Mouse (Mus musculus) heart, embryonic 12.5 days (tissue): ENCODE data around the gene Ctsa. TPM values are rescaled to one million over a fixed set of nuclear protein-coding genes. Genes with fewer than 3 reads are reported as not detected.

Experiments
- ATAC-seq: fragments of 200-750 bp; cut with Nextera tagmentation; 2 replicates; pipeline ENCODE4 v1.8.0; 2017; ENCODE audit warnings: moderate TSS enrichment, moderate library complexity; ENCODE audit not compliant: insufficient number of reproducible peaks, low FRiP score
- H3K27ac ChIP-seq: fragments of 300-500 bp; sonication (generic); 2 replicates; pipeline ENCODE4 v1.5.1; 2016; ENCODE audit warnings: mild to moderate bottlenecking, moderate library complexity; ENCODE audit not compliant: poor library complexity, severe bottlenecking
- H3K27me3 ChIP-seq: fragments of 300-500 bp; sonication (generic); replicated peaks from 2 replicates; pipeline ENCODE4 v1.6.1; 2016; ENCODE audit warnings: mild to moderate bottlenecking, moderate library complexity
- H3K36me3 ChIP-seq: fragments of 300-500 bp; sonication (generic); 2 replicates; pipeline ENCODE4 v1.6.1; 2016; ENCODE audit warnings: mild to moderate bottlenecking, moderate library complexity
- H3K4me1 ChIP-seq: fragments of 300-500 bp; sonication (generic); replicated peaks from 2 replicates; pipeline ENCODE4 v1.6.1; 2016; ENCODE audit warnings: mild to moderate bottlenecking
- H3K4me2 ChIP-seq: fragments of 300-500 bp; sonication (generic); 2 replicates; pipeline ENCODE4 v1.6.1; 2016; ENCODE audit warnings: mild to moderate bottlenecking, moderate library complexity
- H3K4me3 ChIP-seq: fragments of 300-500 bp; sonication (generic); 2 replicates; pipeline ENCODE4 v1.5.1; 2016; ENCODE audit warnings: mild to moderate bottlenecking
- H3K9ac ChIP-seq: fragments of 300-500 bp; sonication (generic); 2 replicates; pipeline ENCODE4 v1.6.1; 2016; ENCODE audit warnings: mild to moderate bottlenecking, moderate library complexity
- H3K9me3 ChIP-seq: fragments of 300-500 bp; sonication (generic); replicated peaks from 2 replicates; pipeline ENCODE4 v1.6.1; 2016; ENCODE audit warnings: mild to moderate bottlenecking, moderate library complexity
- WGBS: fragments of 180-500 bp; shearing (Covaris S2); methylation state at CpG from one replicate; pipeline ENCODE4 v1.1.7; 2016; 5-methylcytosine and 5-hydroxymethylcytosine counted together
- polyA plus RNA-seq: library from polyadenylated mRNA; unstranded; fragments of >200 nt; fragmentation: Nextera tagmentation; extraction: Ambion mirVana; gene quantifications from 2 replicates; pipeline ENCODE4 v1.2.1, GENCODE M21; 2016

The Ctsa gene
- polyA plus RNA-seq, 1 experiment from 2014 or later = 169 TPM

GRCm38 (mm10) chr2:164879568-164880277, 47.0 kb downstream of the Ctsa start:
- H3K9ac ChIP-seq = peak overlapping the region; percentile 99
- H3K4me2 ChIP-seq = peak overlapping the region; percentile 95
- no peaks in the 10 kb centered on the region for H3K27me3 ChIP-seq
- peaks cover 25% of the 10 kb centered on the region for H3K36me3 ChIP-seq
- under 1% methylated on average over 55 of the region's 72 CpGs for WGBS
- peak overlapping the region; percentile 88 for H3K4me3 ChIP-seq
- no peaks in the 10 kb centered on the region for H3K9me3 ChIP-seq
- peaks cover 25% of the 10 kb centered on the region for H3K4me1 ChIP-seq
- ATAC-seq = peak; percentile 92
- peak overlapping the region; percentile 100 for H3K27ac ChIP-seq

- Histone ChIP-seq H3K27me3 (no peaks in the 10 kb centered on the region), H3K4me3 (no peak overlapping the region), H3K36me3 (peaks cover 48% of the 10 kb centered on the region), H3K27ac (no peak overlapping the region), H3K9me3 (no peaks in the 10 kb centered on the region), H3K9ac (no peak overlapping the region), H3K4me1 (peaks cover 22% of the 10 kb centered on the region), H3K4me2 (no peak overlapping the region)
- WGBS = 88% methylated on average over 9 of the region's 9 CpGs
- no peak for ATAC-seq
Measured at GRCm38 (mm10) chr2:164882619-164883018, 49.9 kb downstream of the Ctsa start.

GRCm38 (mm10) chr2:164885788-164886187, 53.1 kb downstream of the Ctsa start:
- Histone ChIP-seq H3K36me3 (peaks cover 80% of the 10 kb centered on the region), H3K4me3 (no peak overlapping the region), H3K27ac (no peak overlapping the region), H3K4me1 (peaks cover 11% of the 10 kb centered on the region), H3K4me2 (no peak overlapping the region), H3K27me3 (no peaks in the 10 kb centered on the region), H3K9me3 (no peaks in the 10 kb centered on the region), H3K9ac (0 out of 2 replicates have a peak overlapping the region, but pooled peaks have one; percentile 13)
- WGBS = 63% methylated on average over 7 of the region's 7 CpGs
- no peak for ATAC-seq

- no peak overlapping the region for H3K4me3 ChIP-seq
- peaks cover 88% of the 10 kb centered on the region for H3K36me3 ChIP-seq
- no peaks in the 10 kb centered on the region for H3K27me3 ChIP-seq
- no peak overlapping the region for H3K4me2 ChIP-seq
- no peak overlapping the region for H3K9ac ChIP-seq
- WGBS = 93% methylated on average over 10 of the region's 10 CpGs
- H3K4me1 ChIP-seq = peaks cover 8% of the 10 kb centered on the region
- H3K9me3 ChIP-seq = no peaks in the 10 kb centered on the region
- ATAC-seq = no peak
- H3K27ac ChIP-seq = no peak overlapping the region
Measured at GRCm38 (mm10) chr2:164886617-164887016, 53.9 kb downstream of the Ctsa start.

GRCm38 (mm10) chr2:164888996-164889395, 56.3 kb downstream of the Ctsa start:
- H3K9me3 ChIP-seq = no peaks in the 10 kb centered on the region
- no peak overlapping the region for H3K9ac ChIP-seq
- H3K27me3 ChIP-seq = no peaks in the 10 kb centered on the region
- no peak overlapping the region for H3K4me2 ChIP-seq
- no peak overlapping the region for H3K4me3 ChIP-seq
- H3K4me1 ChIP-seq = peaks cover 8% of the 10 kb centered on the region
- no peak for ATAC-seq
- peaks cover 98% of the 10 kb centered on the region for H3K36me3 ChIP-seq
- no peak overlapping the region for H3K27ac ChIP-seq
- WGBS = 84% methylated on average over 12 of the region's 12 CpGs

- 90% methylated on average over 2 of the region's 2 CpGs for WGBS
- Histone ChIP-seq H3K4me3 (no peak overlapping the region), H3K9me3 (no peaks in the 10 kb centered on the region), H3K27me3 (no peaks in the 10 kb centered on the region), H3K9ac (no peak overlapping the region), H3K27ac (no peak overlapping the region), H3K4me2 (no peak overlapping the region), H3K4me1 (peaks cover 8% of the 10 kb centered on the region), H3K36me3 (peaks cover 100% of the 10 kb centered on the region)
- no peak for ATAC-seq
Measured at GRCm38 (mm10) chr2:164889960-164890359, 57.3 kb downstream of the Ctsa start.

Other genes with a start within 250 kb of the Ctsa start
- gene Wfdc6a, start 247.4 kb upstream of the Ctsa start, polyA plus RNA-seq = 0.29 and 0.32 TPM in 2 replicates
- not detected in 2 replicates for gene Eppin, start 239.3 kb upstream of the Ctsa start, polyA plus RNA-seq
- gene Wfdc6b, start 219.4 kb upstream of the Ctsa start, polyA plus RNA-seq = not detected in 2 replicates
- gene Wfdc8, start 219.2 kb upstream of the Ctsa start, polyA plus RNA-seq = not detected in 2 replicates
- not detected in 2 replicates for gene Wfdc16, start 194.1 kb upstream of the Ctsa start, polyA plus RNA-seq
- gene Wfdc10, start 176.8 kb upstream of the Ctsa start, polyA plus RNA-seq = not detected in 2 replicates
- not detected in 2 replicates for gene Wfdc9, start 176.3 kb upstream of the Ctsa start, polyA plus RNA-seq
- gene Wfdc11, start 158.8 kb upstream of the Ctsa start, polyA plus RNA-seq = not detected in 2 replicates
- gene Wfdc13, start 147.8 kb upstream of the Ctsa start, polyA plus RNA-seq = not detected in 2 replicates
- 0.35 TPM in 1 of 2 replicates, not detected in the other for gene Spint4, start 134.4 kb upstream of the Ctsa start, polyA plus RNA-seq
- not detected in 2 replicates for gene Spint5, start 117.6 kb upstream of the Ctsa start, polyA plus RNA-seq
- 0.32 and 0.71 TPM in 2 replicates for gene Wfdc3, start 86.9 kb upstream of the Ctsa start, polyA plus RNA-seq
- 62.9 and 71.0 TPM in 2 replicates for gene Dnttip1, start 86.9 kb upstream of the Ctsa start, polyA plus RNA-seq
- 455 and 459 TPM in 2 replicates for gene Ube2c, start 63.0 kb upstream of the Ctsa start, polyA plus RNA-seq
- gene Tnnc2, start 52.9 kb upstream of the Ctsa start, polyA plus RNA-seq = 0.36 and 1.6 TPM in 2 replicates
- 30.8 and 31.7 TPM in 2 replicates for gene Snx21, start 47.0 kb upstream of the Ctsa start, polyA plus RNA-seq
- 14.9 and 16.1 TPM in 2 replicates for gene Acot8, start 28.0 kb upstream of the Ctsa start, polyA plus RNA-seq
- 5.4 and 6.7 TPM in 2 replicates for gene Zswim3, start 27.8 kb upstream of the Ctsa start, polyA plus RNA-seq
- gene Zswim1, start 10.2 kb upstream of the Ctsa start, polyA plus RNA-seq = 9.8 and 10.1 TPM in 2 replicates
- not detected in 2 replicates for gene Spata25, start 4.3 kb upstream of the Ctsa start, polyA plus RNA-seq
- 45.0 and 45.5 TPM in 2 replicates for gene Neurl2, start 583 bp downstream of the Ctsa start, polyA plus RNA-seq
- 9.7 and 9.9 TPM in 2 replicates for gene Pltp, start 24.8 kb downstream of the Ctsa start, polyA plus RNA-seq
- gene Pcif1, start 46.4 kb downstream of the Ctsa start, polyA plus RNA-seq = 52.1 and 53.1 TPM in 2 replicates
- 11.4 and 12.2 TPM in 2 replicates for gene Zfp335, start 78.9 kb downstream of the Ctsa start, polyA plus RNA-seq
- 0.42 TPM in 2 replicates for gene Mmp9, start 107.9 kb downstream of the Ctsa start, polyA plus RNA-seq
- gene Slc12a5, start 127.9 kb downstream of the Ctsa start, polyA plus RNA-seq = 0.82 and 1.3 TPM in 2 replicates
- 50.6 and 55.8 TPM in 2 replicates for gene Ncoa5, start 202.0 kb downstream of the Ctsa start, polyA plus RNA-seq
- 7.2 and 7.7 TPM in 2 replicates for gene Cd40, start 222.8 kb downstream of the Ctsa start, polyA plus RNA-seq